Mouse (Mus musculus): ENCODE results near the gene Sbds. TPM values are rescaled to one million over a fixed set of nuclear protein-coding genes. Genes with fewer than 3 reads are reported as not detected.

Sbds gene
- polyA plus RNA-seq, 1 experiment from 2014 or later, result 44.1 TPM

- Histone ChIP-seq H3K27ac (replicated peaks; ENCODE audit: low read depth, low read length) (no peak overlapping the region), H3K9me3 (ENCODE audit: control insufficient read depth, low read length) (no peaks in the 10 kb centered on the region), H3K27me3 (ENCODE audit: control insufficient read depth, insufficient read depth, low read length) (no peaks in the 10 kb centered on the region), H3K9ac (replicated peaks; ENCODE audit: low read length) (no peak overlapping the region), H3K4me1 (ENCODE audit: control insufficient read depth, insufficient read depth, low read length) (no peaks in the 10 kb centered on the region), H3K4me2 (ENCODE audit: low read length) (no peak overlapping the region), H3K4me3 (replicated peaks; ENCODE audit: low read depth, low read length) (no peak overlapping the region), H3K36me3 (ENCODE audit: control insufficient read depth, insufficient read depth, low read length) (peaks cover 54% of the 10 kb centered on the region)
- ATAC-seq (ENCODE audit: low FRiP score, low TSS enrichment) (no peak), DNase-seq (no peak)
- 94% methylated on average over 7 of the region's 7 CpGs for WGBS
Observed at GRCm38 (mm10) chr5:130197981-130198380, 57.3 kb downstream of the Sbds start.

- H3K36me3 ChIP-seq (ENCODE audit: control insufficient read depth, insufficient read depth, low read length), result peaks cover 58% of the 10 kb centered on the region
- H3K9me3 ChIP-seq (ENCODE audit: control insufficient read depth, low read length), result no peaks in the 10 kb centered on the region
- no peak for DNase-seq
- WGBS, result 92% methylated on average over 3 of the region's 3 CpGs
- no peak overlapping the region for H3K4me3 ChIP-seq (replicated peaks; ENCODE audit: low read depth, low read length)
- H3K9ac ChIP-seq (replicated peaks; ENCODE audit: low read length), result no peak overlapping the region
- H3K4me2 ChIP-seq (ENCODE audit: low read length), result no peak overlapping the region
- ATAC-seq (ENCODE audit: low FRiP score, low TSS enrichment), result no peak
- no peaks in the 10 kb centered on the region for H3K27me3 ChIP-seq (ENCODE audit: control insufficient read depth, insufficient read depth, low read length)
- no peak overlapping the region for H3K27ac ChIP-seq (replicated peaks; ENCODE audit: low read depth, low read length)
- no peaks in the 10 kb centered on the region for H3K4me1 ChIP-seq (ENCODE audit: control insufficient read depth, insufficient read depth, low read length)
Observed at GRCm38 (mm10) chr5:130197454-130197853, 57.9 kb downstream of the Sbds start.

GRCm38 (mm10) chr5:130196307-130196706, 59.0 kb downstream of the Sbds start:
- Histone ChIP-seq H3K27ac (replicated peaks; ENCODE audit: low read depth, low read length) (no peak overlapping the region), H3K4me2 (ENCODE audit: low read length) (no peak overlapping the region), H3K9me3 (ENCODE audit: control insufficient read depth, low read length) (no peaks in the 10 kb centered on the region), H3K27me3 (ENCODE audit: control insufficient read depth, insufficient read depth, low read length) (no peaks in the 10 kb centered on the region), H3K36me3 (ENCODE audit: control insufficient read depth, insufficient read depth, low read length) (peaks cover 69% of the 10 kb centered on the region), H3K4me3 (replicated peaks; ENCODE audit: low read depth, low read length) (no peak overlapping the region), H3K9ac (replicated peaks; ENCODE audit: low read length) (no peak overlapping the region), H3K4me1 (ENCODE audit: control insufficient read depth, insufficient read depth, low read length) (no peaks in the 10 kb centered on the region)
- 98% methylated on average over 1 of the region's 1 CpGs for WGBS
- DNase-seq (no peak), ATAC-seq (ENCODE audit: low FRiP score, low TSS enrichment) (no peak)

Other genes starting within 250 kb of the Sbds start
- gene Asl, start 226.3 kb downstream of the Sbds start, polyA plus RNA-seq (2014; fragmentation: Nextera tagmentation; extraction: Ambion mirVana), result 32.6 and 50.3 TPM in 2 replicates
- gene Crcp, start 226.2 kb downstream of the Sbds start, polyA plus RNA-seq (2014; fragmentation: Nextera tagmentation; extraction: Ambion mirVana), result 54.8 and 72.9 TPM in 2 replicates
- gene Tpst1, start 182.2 kb downstream of the Sbds start, polyA plus RNA-seq (2014; fragmentation: Nextera tagmentation; extraction: Ambion mirVana), result 41.5 and 55.8 TPM in 2 replicates
- 14.8 and 15.5 TPM in 2 replicates for gene Kctd7, start 110.7 kb downstream of the Sbds start, polyA plus RNA-seq (2014; fragmentation: Nextera tagmentation; extraction: Ambion mirVana)
- 38.9 and 40.3 TPM in 2 replicates for gene Rabgef1, start 83.7 kb downstream of the Sbds start, polyA plus RNA-seq (2014; fragmentation: Nextera tagmentation; extraction: Ambion mirVana)
- gene Tmem248, start 38.4 kb downstream of the Sbds start, polyA plus RNA-seq (2014; fragmentation: Nextera tagmentation; extraction: Ambion mirVana), result 29.5 and 33.2 TPM in 2 replicates
- 18.5 and 26.4 TPM in 2 replicates for gene Tyw1, start 89 bp upstream of the Sbds start, polyA plus RNA-seq (2014; fragmentation: Nextera tagmentation; extraction: Ambion mirVana)
- gene Caln1, start 113.9 kb upstream of the Sbds start, polyA plus RNA-seq (2014; fragmentation: Nextera tagmentation; extraction: Ambion mirVana), result 8.4 and 15.6 TPM in 2 replicates
- not detected in 2 replicates for gene A330070K13Rik, start 129.1 kb upstream of the Sbds start, polyA plus RNA-seq (2014; fragmentation: Nextera tagmentation; extraction: Ambion mirVana)